Mouse (Mus musculus): ENCODE measurements around the gene Golt1a.
"Not testable (repeated sequence)": the region's sequence is repeated elsewhere in the genome, so short reads cannot be mapped to it uniquely, and the experiment has no call there.

- TF ChIP-seq CTCF (conservative IDR thresholded peaks at IDR 0.05 in 1 of 2, IDR thresholded peaks at IDR 0.05 in 1 of 2; ENCODE audit: low read depth in 2 of 2, low read length in 2 of 2); MAX (IDR thresholded peaks at IDR 0.05; ENCODE audit: low read length); USF2 (conservative IDR thresholded peaks at IDR 0.05; ENCODE audit: low read depth, low read length); NRF1 (IDR thresholded peaks at IDR 0.05; ENCODE audit: low read depth, low read length); EP300 (IDR thresholded peaks at IDR 0.05; ENCODE audit: low read length); MAZ (IDR thresholded peaks at IDR 0.05; ENCODE audit: low read depth, low read length); SMC3 (IDR thresholded peaks at IDR 0.05; ENCODE audit: low read depth, low read length); POLR2A (IDR thresholded peaks at IDR 0.05; ENCODE audit: low read depth, low read length); IRF4 (IDR thresholded peaks at IDR 0.05; ENCODE audit: low read depth, low read length): not testable (repeated sequence)
Observed at GRCm38 (mm10) chr1:133340403-133340802, 30.8 kb downstream of the Golt1a start.
